Mouse (Mus musculus) lung, postnatal 0 days (tissue): ENCODE measurements at regions not wholly inside any gene's neighbourhood (a gene's known extent, or its start where the extent isn't known, plus 50 kb on each side); places are given as distances from the start of the nearest gene placed in this dataset.

Source experiments
- ATAC-seq: fragments of 200-750 bp; cut with Nextera tagmentation; 2 replicates; pipeline ENCODE4 v1.8.0; 2017; ENCODE audit warnings: moderate library complexity
- DNase-seq: peaks from one replicate; pipeline ENCODE4 v3.0.0-alpha.2; 2016; ENCODE audit warnings: low spot score
- H3K27ac ChIP-seq: fragments of 300-500 bp; sonication (generic); 2 replicates; pipeline ENCODE4 v1.5.1; 2014; ENCODE audit warnings: antibody characterized with exemption, mild to moderate bottlenecking, low read length, mixed read lengths
- H3K27me3 ChIP-seq: fragments of 300-500 bp; sonication (generic); replicated peaks from 2 replicates; pipeline ENCODE4 v1.6.1; 2014; ENCODE audit warnings: low read length, mixed read lengths; ENCODE audit not compliant: insufficient read depth
- H3K36me3 ChIP-seq: fragments of 300-500 bp; sonication (generic); 2 replicates; pipeline ENCODE4 v1.6.1; 2014; ENCODE audit warnings: low read length, mixed read lengths; ENCODE audit not compliant: insufficient read depth
- H3K4me1 ChIP-seq: fragments of 300-500 bp; sonication (generic); 2 replicates; pipeline ENCODE4 v1.6.1; 2014; ENCODE audit warnings: antibody characterized with exemption, low read depth, low read length, mixed read lengths; ENCODE audit not compliant: insufficient read depth
- H3K4me2 ChIP-seq: fragments of 300-500 bp; sonication (generic); replicated peaks from 2 replicates; pipeline ENCODE4 v1.6.1; 2014; ENCODE audit warnings: low read depth, mild to moderate bottlenecking, low read length, moderate library complexity, mixed read lengths
- H3K4me3 ChIP-seq: fragments of 300-500 bp; sonication (generic); 2 replicates; pipeline ENCODE4 v1.5.1; 2014; ENCODE audit warnings: low read depth, low read length
- H3K9ac ChIP-seq: fragments of 300-500 bp; sonication (generic); replicated peaks from 2 replicates; pipeline ENCODE4 v1.6.1; 2014; ENCODE audit warnings: low read depth, mild to moderate bottlenecking
- H3K9me3 ChIP-seq: fragments of 300-500 bp; sonication (generic); 2 replicates; pipeline ENCODE4 v1.6.1; 2016; ENCODE audit warnings: low read length, mixed read lengths
- CTCF ChIP-seq: IDR thresholded peaks from 2 replicates; pipeline ENCODE4 v1.5.1; 2016; ENCODE audit warnings: antibody characterized with exemption, mild to moderate bottlenecking
- EP300 ChIP-seq: IDR thresholded peaks from 2 replicates; pipeline ENCODE4 v1.6.1; 2016; ENCODE audit warnings: antibody characterized with exemption, mild to moderate bottlenecking, control low read depth
- WGBS: fragments of 180-500 bp; shearing (Covaris S2); extraction: QIAGEN DNeasy Blood & Tissue Kit; methylation state at CpG from one replicate; pipeline ENCODE4 v1.1.7; 2014; 5-methylcytosine and 5-hydroxymethylcytosine counted together

GRCm38 (mm10) chr5:133347516-133347915, 752.0 kb upstream of the Castor2 start:
- no peak for TF ChIP-seq EP300
- no peak for TF ChIP-seq CTCF
- DNase-seq, result no peak
- Histone ChIP-seq H3K27ac (no peak overlapping the region), H3K4me1 (no peaks in the 10 kb centered on the region), H3K27me3 (no peaks in the 10 kb centered on the region), H3K36me3 (no peaks in the 10 kb centered on the region), H3K4me3 (no peak overlapping the region), H3K9me3 (no peaks in the 10 kb centered on the region), H3K4me2 (no peak overlapping the region), H3K9ac (no peak overlapping the region)
- no peak for ATAC-seq
- WGBS, result 73% methylated on average over 3 of the region's 3 CpGs

GRCm38 (mm10) chr5:133341973-133342372, 757.5 kb upstream of the Castor2 start:
- no peak overlapping the region for H3K4me3 ChIP-seq
- H3K9ac ChIP-seq, result no peak overlapping the region
- WGBS, result 86% methylated on average over 3 of the region's 3 CpGs
- H3K27ac ChIP-seq, result no peak overlapping the region
- no peaks in the 10 kb centered on the region for H3K36me3 ChIP-seq
- no peak overlapping the region for H3K4me2 ChIP-seq
- TF ChIP-seq CTCF (no peak), EP300 (no peak)
- H3K9me3 ChIP-seq, result no peaks in the 10 kb centered on the region
- DNase-seq, result no peak
- no peaks in the 10 kb centered on the region for H3K27me3 ChIP-seq
- H3K4me1 ChIP-seq, result no peaks in the 10 kb centered on the region
- ATAC-seq, result no peak

- H3K4me3 ChIP-seq, result no peak overlapping the region
- TF ChIP-seq CTCF (no peak), EP300 (no peak)
- no peaks in the 10 kb centered on the region for H3K27me3 ChIP-seq
- H3K9ac ChIP-seq, result no peak overlapping the region
- H3K4me2 ChIP-seq, result no peak overlapping the region
- H3K27ac ChIP-seq, result no peak overlapping the region
- ATAC-seq (no peak), DNase-seq (no peak)
- 60% methylated on average over 2 of the region's 2 CpGs for WGBS
- no peaks in the 10 kb centered on the region for H3K4me1 ChIP-seq
- no peaks in the 10 kb centered on the region for H3K9me3 ChIP-seq
- no peaks in the 10 kb centered on the region for H3K36me3 ChIP-seq
Measured at GRCm38 (mm10) chr5:133320626-133321025, 777.5 kb upstream of the Auts2 start.

GRCm38 (mm10) chr5:133320206-133320605, 777.1 kb upstream of the Auts2 start:
- WGBS, result 90% methylated on average over 1 of the region's 1 CpGs
- H3K4me2 ChIP-seq, result no peak overlapping the region
- ATAC-seq, result no peak
- no peaks in the 10 kb centered on the region for H3K4me1 ChIP-seq
- no peak for TF ChIP-seq EP300
- no peak overlapping the region for H3K9ac ChIP-seq
- H3K27me3 ChIP-seq, result no peaks in the 10 kb centered on the region
- H3K4me3 ChIP-seq, result no peak overlapping the region
- H3K9me3 ChIP-seq, result no peaks in the 10 kb centered on the region
- no peaks in the 10 kb centered on the region for H3K36me3 ChIP-seq
- DNase-seq, result no peak
- no peak overlapping the region for H3K27ac ChIP-seq

DNA sequence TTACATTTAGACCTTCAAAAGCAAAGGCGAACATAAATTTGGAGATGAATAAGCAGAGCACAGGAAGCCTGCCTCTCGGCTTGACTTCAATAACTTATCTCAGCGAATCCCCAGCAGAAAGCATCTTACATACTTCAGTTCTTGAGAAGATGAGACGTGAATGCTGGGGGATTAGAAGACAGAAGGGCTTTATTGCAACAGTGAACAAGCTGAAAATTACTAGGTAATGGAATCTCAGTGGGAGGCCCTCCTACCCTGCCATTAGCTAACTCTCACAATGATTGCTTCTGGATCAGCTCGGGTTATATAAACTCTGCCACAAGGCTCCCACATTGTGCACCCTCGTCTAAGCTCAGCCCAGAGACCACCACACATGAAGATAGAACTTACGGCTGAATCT, 770.9 kb upstream of the Auts2 start:
- Histone ChIP-seq H3K9me3 (no peaks in the 10 kb centered on the region), H3K4me1 (no peaks in the 10 kb centered on the region), H3K36me3 (no peaks in the 10 kb centered on the region), H3K9ac (no peak overlapping the region), H3K27me3 (no peaks in the 10 kb centered on the region), H3K4me2 (no peak overlapping the region), H3K4me3 (no peak overlapping the region), H3K27ac (no peak overlapping the region)
- no peak for ATAC-seq
- TF ChIP-seq CTCF, result no peak
- no peak for TF ChIP-seq EP300
- DNase-seq, result no peak
- WGBS, result 68% methylated on average over 7 of the region's 7 CpGs

DNA sequence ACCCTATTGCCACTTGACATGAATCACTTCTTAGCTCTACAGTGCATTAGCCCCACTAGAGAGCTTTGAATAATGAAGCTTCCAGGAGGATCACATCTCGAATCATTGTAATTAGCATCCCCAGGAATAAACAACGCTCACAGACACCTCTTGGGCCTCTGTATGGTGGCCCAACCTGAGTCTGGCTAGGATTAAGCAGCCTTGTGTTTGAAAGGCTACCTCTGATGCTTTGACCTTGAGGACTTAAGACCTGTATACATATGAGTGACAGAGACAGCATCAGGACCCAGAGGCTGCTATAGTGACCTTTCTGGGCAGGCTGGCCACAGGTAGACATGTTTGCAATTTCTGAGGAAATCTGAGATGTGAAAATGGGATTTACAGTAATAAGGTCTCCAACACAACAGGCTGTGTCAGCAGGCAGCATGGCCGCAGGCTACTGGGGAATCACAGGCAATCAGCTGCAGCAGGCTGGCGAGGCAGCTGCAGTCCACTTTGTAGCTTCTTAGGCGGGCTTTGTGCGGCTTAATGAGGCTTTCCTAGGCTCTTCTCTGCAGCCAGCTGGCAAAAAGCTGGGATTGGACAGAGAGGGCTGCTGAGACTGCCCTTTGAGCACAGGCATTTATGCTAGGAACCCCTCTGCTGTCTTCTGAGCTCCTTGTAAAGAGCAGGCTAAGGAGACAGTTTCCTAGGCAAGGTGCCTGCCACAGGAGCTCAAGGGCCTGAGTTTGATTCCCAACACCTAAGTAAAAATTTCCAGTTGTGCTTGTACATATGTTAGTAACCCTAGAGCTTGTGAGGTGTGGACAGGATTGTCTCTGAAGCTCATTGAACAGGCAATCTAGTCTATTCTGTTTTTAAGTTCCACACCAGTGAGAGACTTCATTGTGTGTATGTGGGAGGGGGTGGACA, 768.1 kb upstream of the Auts2 start:
- WGBS, result 58% methylated on average over 6 of the region's 6 CpGs
- Histone ChIP-seq H3K36me3 (no peaks in the 10 kb centered on the region), H3K9ac (no peak overlapping the region), H3K4me3 (no peak overlapping the region), H3K27ac (no peak overlapping the region), H3K4me1 (no peaks in the 10 kb centered on the region), H3K27me3 (no peaks in the 10 kb centered on the region), H3K9me3 (no peaks in the 10 kb centered on the region), H3K4me2 (no peak overlapping the region)
- ATAC-seq, result no peak
- no peak for DNase-seq
- TF ChIP-seq CTCF (no peak), EP300 (no peak)
